8 mouse cellular contexts compared by ENCODE assay signal in the genomic region with DNA sequence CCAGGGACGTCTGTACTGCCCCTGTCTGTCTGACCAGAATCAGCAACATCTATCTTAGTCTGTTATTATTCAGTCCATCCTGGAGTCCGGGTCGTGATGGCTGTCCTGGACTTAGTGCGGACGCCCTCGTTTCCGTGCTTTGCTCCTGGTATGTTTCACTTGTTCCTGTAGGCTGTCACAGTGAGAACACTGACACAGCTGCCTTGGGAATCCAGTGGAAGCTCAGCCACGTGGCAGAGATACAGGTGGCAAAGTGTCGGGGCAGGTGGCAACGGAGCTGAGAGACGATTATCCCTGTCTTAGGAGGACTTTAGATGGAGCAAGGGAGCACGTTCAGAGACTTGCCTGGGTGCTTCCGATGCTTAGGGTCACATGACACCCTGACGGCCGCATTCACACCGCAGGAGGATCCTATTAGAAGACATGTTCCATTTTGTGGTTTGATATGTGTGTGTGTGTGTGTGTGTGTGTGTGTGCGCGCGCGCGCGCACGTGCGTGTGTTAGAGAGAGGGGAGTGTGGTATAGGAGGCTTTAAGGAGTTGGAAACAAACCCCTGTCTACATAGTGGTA. TPM values are rescaled to one million over a fixed set of nuclear protein-coding genes. Genes with fewer than 3 reads are reported as not detected.
A peak's percentile ranks its signal among the peaks of the same experiment; 100 is the strongest.
DNase-seq lines count a peak whose midpoint lies in the region; ATAC-seq and TF ChIP-seq lines count a peak whose summit lies in the region.

No protein-coding gene starts in this region.

- H3K4me3 ChIP-seq in layer of hippocampus, adult 2 months, result peak overlapping the region; percentile 44
- H3K4me3 ChIP-seq in intestine, embryonic 15.5 days (replicated peaks), result peak overlapping the region; percentile 22
- peak overlapping the region; percentile 8; the same call in 1 of the 2 replicates for H3K4me3 ChIP-seq in midbrain, postnatal 0 days (ENCODE audit: low read depth, low read length)

- no peaks in the 10 kb centered on the region for H3K27me3 ChIP-seq in intestine, embryonic 15.5 days (replicated peaks)
- H3K27me3 ChIP-seq in midbrain, postnatal 0 days (ENCODE audit: insufficient read depth, low read length), result no peaks in the 10 kb centered on the region

- H3K9ac ChIP-seq in intestine, embryonic 15.5 days, result no peak overlapping the region
- no peak overlapping the region; the same call in 1 of the 2 replicates for H3K9ac ChIP-seq in midbrain, postnatal 0 days (replicated peaks; ENCODE audit: low read length, poor library complexity, severe bottlenecking)

- ATAC-seq in common myeloid progenitor, adult 5-6 weeks (replicated peaks; ENCODE audit: low read depth, poor library complexity, severe bottlenecking), result peak; percentile 14
- ATAC-seq in intestine, embryonic 15.5 days, result peak; percentile 37
- ATAC-seq in midbrain, postnatal 0 days (ENCODE audit: low FRiP score), result 0 out of 2 replicates have a peak, but pooled peaks have one; percentile 32

- WGBS in intestine, embryonic 15.5 days, result 38% methylated on average over 24 of the region's 24 CpGs
- WGBS in midbrain, postnatal 0 days, result 54% methylated on average over 24 of the region's 24 CpGs

- DNase-seq in layer of hippocampus, adult 2 months (ENCODE audit: low spot score in 2 of 2), result peak in 1 of 2 experiments; percentile 3
- DNase-seq in layer of hippocampus, adult 8-10 months (ENCODE audit: low spot score in 2 of 2), result no peak
- no peak for DNase-seq in midbrain, postnatal 0 days (ENCODE audit: low spot score)
- no peak for DNase-seq in adrenal gland, postnatal 25 days
- no peak for DNase-seq in thymus, postnatal 10 days (ENCODE audit: low spot score in 2 of 2)
- DNase-seq in gastrocnemius, adult 8-10 months (ENCODE audit: low spot score in 2 of 2), result no peak

- H3K27ac ChIP-seq in layer of hippocampus, adult 2 months, result peak overlapping the region; percentile 86
- no peak overlapping the region for H3K27ac ChIP-seq in intestine, embryonic 15.5 days
- no peak overlapping the region for H3K27ac ChIP-seq in midbrain, postnatal 0 days (ENCODE audit: low read depth, low read length)

- no peaks in the 10 kb centered on the region for H3K9me3 ChIP-seq in intestine, embryonic 15.5 days
- H3K9me3 ChIP-seq in midbrain, postnatal 0 days (ENCODE audit: low read length), result no peaks in the 10 kb centered on the region

- no peak for TF ChIP-seq CTCF in layer of hippocampus, adult 2 months (conservative IDR thresholded peaks at IDR 0.05)
- TF ChIP-seq CTCF in midbrain, postnatal 0 days (IDR thresholded peaks at IDR 0.05), result no peak

- no peaks in the 10 kb centered on the region for H3K36me3 ChIP-seq in intestine, embryonic 15.5 days
- no peaks in the 10 kb centered on the region for H3K36me3 ChIP-seq in midbrain, postnatal 0 days (ENCODE audit: insufficient read depth, low read length)

- peaks cover 7% of the 10 kb centered on the region for H3K4me1 ChIP-seq in intestine, embryonic 15.5 days (replicated peaks)
- peaks cover 2% of the 10 kb centered on the region; the same call in 1 of the 2 replicates for H3K4me1 ChIP-seq in midbrain, postnatal 0 days (ENCODE audit: insufficient read depth, low read length)

- H3K4me2 ChIP-seq in intestine, embryonic 15.5 days (replicated peaks), result peak overlapping the region; percentile 59
- H3K4me2 ChIP-seq in midbrain, postnatal 0 days (ENCODE audit: low read depth, low read length, poor library complexity, severe bottlenecking), result peak overlapping the region; percentile 45

RNA-seq across cellular contexts. Expression of a gene that starts 38.9 kb away (rescaled TPM):
- 100 to 1,000 TPM; 111 to 116 TPM for total RNA-seq in layer of hippocampus, adult 2 months (2021)
- 100 to 1,000 TPM; 104 to 124 (median 117) TPM for total RNA-seq in layer of hippocampus, adult 8-10 months (2022)
- total RNA-seq in common myeloid progenitor, adult 5-6 weeks (2017), result 152 and 168 TPM in 2 replicates
- polyA plus RNA-seq in intestine, embryonic 15.5 days (2015; fragmentation: Nextera tagmentation; extraction: Ambion mirVana), result 112 and 129 TPM in 2 replicates
- total RNA-seq in midbrain, postnatal 0 days (2014; rRNA removed), result 120 and 151 TPM in 2 replicates
- 78.9 and 85.1 TPM in 2 replicates for polyA plus RNA-seq in midbrain, postnatal 0 days (2015; fragmentation: Nextera tagmentation; extraction: Ambion mirVana)
- 86.5 and 98.2 TPM in 2 replicates for total RNA-seq in adrenal gland, postnatal 25 days (2021)
- total RNA-seq in gastrocnemius, adult 8-10 months (2022), result 10 to 100 TPM; 16.8 to 22.6 (median 18.5) TPM
